Mouse (Mus musculus) adrenal gland, postnatal 10 days (tissue): ENCODE measurements around the gene Homer1. TPM values are rescaled to one million over a fixed set of nuclear protein-coding genes. Genes with fewer than 3 reads are reported as not detected.

ENCODE experiments used
- DNase-seq: peaks from one replicate; pipeline ENCODE4 v3.0.0; 2021; ENCODE audit warnings: mixed read lengths
- total RNA-seq, 2 experiments: library from RNA; stranded (reverse); gene quantifications; 2 replicates each; pipeline ENCODE4 v1.2.3; 2021

The Homer1 gene
- total RNA-seq, 2 experiments from 2014 or later: 18.7 to 19.1 TPM

GRCm38 (mm10) chr13:93338394-93338793 lies 39.0 kb downstream of the Homer1 start:
- DNase-seq: no peak

- DNase-seq: no peak
These were observed 41.3 kb downstream of the Homer1 start for GRCm38 (mm10) chr13:93340555-93341278.

- no peak for DNase-seq
These were observed 43.2 kb downstream of the Homer1 start for GRCm38 (mm10) chr13:93342641-93343040.

GRCm38 (mm10) chr13:93344395-93344794 lies 45.0 kb downstream of the Homer1 start:
- no peak for DNase-seq

- DNase-seq: no peak
These were observed 46.4 kb downstream of the Homer1 start for GRCm38 (mm10) chr13:93345854-93346253.

GRCm38 (mm10) chr13:93352030-93352429 lies 52.6 kb downstream of the Homer1 start:
- DNase-seq: no peak

GRCm38 (mm10) chr13:93354420-93355278 lies 55.2 kb downstream of the Homer1 start:
- DNase-seq: no peak

- DNase-seq: no peak
These were observed 55.8 kb downstream of the Homer1 start for GRCm38 (mm10) chr13:93355279-93355587.

- DNase-seq: no peak
These were observed 59.1 kb downstream of the Homer1 start for GRCm38 (mm10) chr13:93358522-93358921.

GRCm38 (mm10) chr13:93367555-93367954 lies 68.1 kb downstream of the Homer1 start:
- no peak for DNase-seq

GRCm38 (mm10) chr13:93368812-93369584 lies 69.6 kb downstream of the Homer1 start:
- DNase-seq: no peak

- DNase-seq: no peak
These were observed 75.0 kb downstream of the Homer1 start for GRCm38 (mm10) chr13:93374457-93374856.

GRCm38 (mm10) chr13:93378493-93378892 lies 79.1 kb downstream of the Homer1 start:
- no peak for DNase-seq

GRCm38 (mm10) chr13:93380399-93381063 lies 81.1 kb downstream of the Homer1 start:
- no peak for DNase-seq

GRCm38 (mm10) chr13:93381301-93381700 lies 81.9 kb downstream of the Homer1 start:
- no peak for DNase-seq

- DNase-seq: no peak
These were observed 83.7 kb downstream of the Homer1 start for GRCm38 (mm10) chr13:93383092-93383491.

- DNase-seq: no peak
These were observed 84.2 kb downstream of the Homer1 start for GRCm38 (mm10) chr13:93383620-93384019.

- no peak for DNase-seq
These were observed 85.0 kb downstream of the Homer1 start for GRCm38 (mm10) chr13:93384481-93384880.

GRCm38 (mm10) chr13:93385147-93385546 lies 85.7 kb downstream of the Homer1 start:
- DNase-seq: no peak

GRCm38 (mm10) chr13:93387440-93387839 lies 88.0 kb downstream of the Homer1 start:
- no peak for DNase-seq

- no peak for DNase-seq
These were observed 89.3 kb downstream of the Homer1 start for GRCm38 (mm10) chr13:93388594-93389241.

GRCm38 (mm10) chr13:93389242-93389625 lies 89.8 kb downstream of the Homer1 start:
- DNase-seq: no peak
